Mouse (Mus musculus): ENCODE measurements at regions not wholly inside any gene's neighbourhood (a gene's known extent, or its start where the extent isn't known, plus 50 kb on each side); places are given as distances from the start of the nearest gene placed in this dataset.

- TF ChIP-seq POLR2A (IDR thresholded peaks at IDR 0.05; ENCODE audit: insufficient read depth, low read depth, low read length) (no peak), CTCF (IDR thresholded peaks at IDR 0.05; ENCODE audit: insufficient read depth, low read depth, low read length) (no peak)
Measured at GRCm38 (mm10) chr2:169234368-169235070, 279.1 kb upstream of the Zfp64 start.

Data from olfactory bulb, adult 2 months (tissue).